Mouse (Mus musculus) forebrain, embryonic 15.5 days (tissue): Measurements from ENCODE around the gene 2010300C02Rik. TPM values are rescaled to one million over a fixed set of nuclear protein-coding genes. Genes with fewer than 3 reads are reported as not detected.
"Not testable (repeated sequence)": the region's sequence is repeated elsewhere in the genome, so short reads cannot be mapped to it uniquely, and the experiment has no call there.

ENCODE experiments used
- ATAC-seq: fragments of 200-750 bp; cut with Nextera tagmentation; replicated peaks from 2 replicates; pipeline ENCODE4 v1.8.0; 2017; ENCODE audit warnings: mild to moderate bottlenecking, moderate TSS enrichment, moderate library complexity
- H3K27ac ChIP-seq: fragments of 300-500 bp; sonication (generic); replicated peaks from 2 replicates; pipeline ENCODE4 v1.5.1; 2015; ENCODE audit warnings: mild to moderate bottlenecking, inconsistent platforms
- H3K27me3 ChIP-seq: fragments of 300-500 bp; sonication (generic); 2 replicates; pipeline ENCODE4 v1.6.1; 2015; ENCODE audit warnings: inconsistent platforms
- H3K36me3 ChIP-seq: fragments of 300-500 bp; sonication (generic); 2 replicates; pipeline ENCODE4 v1.6.1; 2015; ENCODE audit warnings: mild to moderate bottlenecking, inconsistent platforms
- H3K4me1 ChIP-seq: fragments of 300-500 bp; sonication (generic); 2 replicates; pipeline ENCODE4 v1.6.1; 2015; ENCODE audit warnings: inconsistent platforms
- H3K4me2 ChIP-seq: fragments of 300-500 bp; sonication (generic); replicated peaks from 2 replicates; pipeline ENCODE4 v1.6.1; 2015; ENCODE audit warnings: mild to moderate bottlenecking, inconsistent platforms
- H3K4me3 ChIP-seq: fragments of 300-500 bp; sonication (generic); 2 replicates; pipeline ENCODE4 v1.5.1; 2015; ENCODE audit warnings: mild to moderate bottlenecking, inconsistent platforms
- H3K9ac ChIP-seq: fragments of 300-500 bp; sonication (generic); replicated peaks from 2 replicates; pipeline ENCODE4 v1.6.1; 2015; ENCODE audit warnings: mild to moderate bottlenecking, inconsistent platforms
- H3K9me3 ChIP-seq: fragments of 300-500 bp; sonication (generic); 2 replicates; pipeline ENCODE4 v1.6.1; 2016; ENCODE audit warnings: inconsistent platforms
- WGBS: fragments of 180-500 bp; shearing (Covaris S2); methylation state at CpG from one replicate; pipeline ENCODE4 v1.1.7; 2015; ENCODE audit warnings: mixed read lengths; 5-methylcytosine and 5-hydroxymethylcytosine counted together
- polyA plus RNA-seq: library from polyadenylated mRNA; unstranded; fragments of >200 nt; fragmentation: Nextera tagmentation; extraction: Ambion mirVana; gene quantifications from 2 replicates; pipeline ENCODE4 v1.2.1, GENCODE M21; 2015

2010300C02Rik gene
- polyA plus RNA-seq, 1 experiment from 2014 or later: 2.9 TPM

DNA sequence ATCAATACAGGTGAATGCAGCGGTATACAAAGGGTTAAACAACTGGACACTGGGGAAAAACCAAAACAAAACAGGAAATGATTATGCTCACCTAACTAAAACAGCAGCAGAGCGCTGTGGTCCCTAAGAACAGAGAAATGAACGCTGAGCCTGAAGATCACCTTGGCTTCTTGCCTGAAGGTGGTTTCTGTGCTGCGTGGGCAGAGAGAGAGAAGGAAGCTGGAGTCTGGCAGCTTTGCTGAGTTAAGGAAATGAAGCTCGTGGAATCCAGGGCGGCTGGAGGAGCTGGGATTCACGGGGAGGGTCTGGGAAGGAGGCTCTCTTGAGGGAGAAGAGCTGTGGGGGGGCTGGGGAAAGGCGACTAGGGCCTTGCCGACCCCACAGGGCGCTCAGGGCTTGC is 8.2 kb upstream of the 2010300C02Rik start:
- ATAC-seq: no peak
- Histone ChIP-seq H3K4me1 (no peaks in the 10 kb centered on the region), H3K4me3 (no peak overlapping the region), H3K4me2 (no peak overlapping the region), H3K9me3 (no peaks in the 10 kb centered on the region), H3K27me3 (no peaks in the 10 kb centered on the region), H3K27ac (no peak overlapping the region), H3K36me3 (no peaks in the 10 kb centered on the region), H3K9ac (no peak overlapping the region)
- 75% methylated on average over 10 of the region's 10 CpGs for WGBS

DNA sequence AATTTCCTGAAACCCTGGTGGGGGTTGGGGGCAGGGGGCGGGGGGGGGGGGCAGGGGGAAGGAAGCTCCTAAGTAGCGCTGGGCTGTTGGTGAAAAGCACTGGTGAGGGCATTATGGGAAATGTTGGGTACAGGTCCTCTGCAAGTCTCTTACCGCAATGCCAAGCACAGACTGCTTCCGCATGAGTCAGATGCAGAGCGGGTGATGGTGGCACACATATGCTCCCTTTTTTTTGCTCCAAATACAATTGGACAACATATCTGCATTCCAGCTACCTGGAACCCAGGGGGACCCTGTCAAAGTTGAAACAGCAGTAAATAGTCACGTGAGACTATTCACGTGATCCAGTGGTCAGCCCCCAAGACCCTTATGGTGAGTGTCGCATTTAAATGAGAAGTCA is 7.3 kb upstream of the 2010300C02Rik start:
- Histone ChIP-seq H3K4me1 (no peaks in the 10 kb centered on the region), H3K4me2 (no peak overlapping the region), H3K4me3 (no peak overlapping the region), H3K9ac (no peak overlapping the region), H3K36me3 (no peaks in the 10 kb centered on the region), H3K9me3 (no peaks in the 10 kb centered on the region), H3K27me3 (no peaks in the 10 kb centered on the region), H3K27ac (no peak overlapping the region)
- no peak for ATAC-seq
- WGBS: 85% methylated on average over 8 of the region's 8 CpGs

- WGBS: 70% methylated on average over 8 of the region's 8 CpGs
- Histone ChIP-seq H3K9ac (no peak overlapping the region), H3K4me3 (no peak overlapping the region), H3K27me3 (no peaks in the 10 kb centered on the region), H3K4me1 (no peaks in the 10 kb centered on the region), H3K36me3 (no peaks in the 10 kb centered on the region), H3K4me2 (no peak overlapping the region), H3K27ac (peak overlapping the region; percentile 55), H3K9me3 (no peaks in the 10 kb centered on the region)
- no peak for ATAC-seq
These were observed 6.5 kb upstream of the 2010300C02Rik start for GRCm38 (mm10) chr1:37726426-37726825.

DNA sequence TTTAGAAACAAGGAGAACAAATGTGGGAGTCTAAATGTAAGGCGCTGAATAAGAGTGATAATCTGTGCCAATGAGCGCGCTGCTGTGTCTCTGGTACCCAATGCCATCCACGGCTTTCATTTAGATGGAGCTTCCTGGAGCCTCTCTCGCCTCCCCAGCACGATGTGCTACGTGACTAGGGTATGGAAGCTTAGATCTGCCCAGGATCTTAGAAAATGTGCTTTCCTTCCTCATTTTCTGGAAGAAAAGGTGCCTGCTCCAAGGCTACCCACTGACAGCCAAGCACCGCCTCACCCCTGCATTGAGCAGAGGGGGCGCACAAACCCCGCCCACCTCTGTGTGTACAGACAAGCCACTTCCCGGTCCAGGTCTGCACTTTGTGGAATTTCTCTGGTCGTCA is 6.0 kb upstream of the 2010300C02Rik start:
- H3K36me3 ChIP-seq: no peaks in the 10 kb centered on the region
- H3K9ac ChIP-seq: no peak overlapping the region
- no peak overlapping the region for H3K4me3 ChIP-seq
- H3K9me3 ChIP-seq: no peaks in the 10 kb centered on the region
- H3K27ac ChIP-seq: peak overlapping the region; percentile 55
- peaks cover 1% of the 10 kb centered on the region; the same call in 1 of the 2 replicates for H3K27me3 ChIP-seq
- no peak for ATAC-seq
- 55% methylated on average over 12 of the region's 12 CpGs for WGBS
- H3K4me2 ChIP-seq: peak overlapping the region; percentile 18
- no peaks in the 10 kb centered on the region for H3K4me1 ChIP-seq

DNA sequence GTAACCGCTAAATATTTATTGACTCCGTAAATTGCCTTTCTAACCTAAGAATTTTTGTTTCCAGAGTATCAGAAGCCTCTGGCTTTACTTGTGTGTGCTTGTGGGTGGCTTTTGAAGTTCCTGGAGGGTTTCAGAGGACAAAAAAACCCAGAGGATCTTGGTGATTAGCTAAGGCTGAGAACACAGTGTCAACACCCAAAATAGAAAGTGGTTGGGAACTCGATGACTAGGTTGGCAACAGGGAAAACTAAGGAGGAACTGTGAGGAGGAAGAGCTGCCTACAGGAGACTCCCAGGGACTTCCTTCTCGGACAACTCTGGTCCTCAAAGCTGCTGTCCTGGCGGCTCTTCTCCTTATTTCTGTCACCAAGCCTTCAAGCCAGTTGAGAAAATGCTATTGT is 1.2 kb upstream of the 2010300C02Rik start:
- WGBS: 74% methylated on average over 5 of the region's 5 CpGs
- no peak for ATAC-seq
- no peak overlapping the region for H3K27ac ChIP-seq
- H3K36me3 ChIP-seq: no peaks in the 10 kb centered on the region
- H3K4me2 ChIP-seq: no peak overlapping the region
- H3K9me3 ChIP-seq: no peaks in the 10 kb centered on the region
- H3K9ac ChIP-seq: no peak overlapping the region
- H3K27me3 ChIP-seq: peaks cover 11% of the 10 kb centered on the region; the same call in 1 of the 2 replicates
- H3K4me1 ChIP-seq: peaks cover 10% of the 10 kb centered on the region
- H3K4me3 ChIP-seq: no peak overlapping the region

DNA sequence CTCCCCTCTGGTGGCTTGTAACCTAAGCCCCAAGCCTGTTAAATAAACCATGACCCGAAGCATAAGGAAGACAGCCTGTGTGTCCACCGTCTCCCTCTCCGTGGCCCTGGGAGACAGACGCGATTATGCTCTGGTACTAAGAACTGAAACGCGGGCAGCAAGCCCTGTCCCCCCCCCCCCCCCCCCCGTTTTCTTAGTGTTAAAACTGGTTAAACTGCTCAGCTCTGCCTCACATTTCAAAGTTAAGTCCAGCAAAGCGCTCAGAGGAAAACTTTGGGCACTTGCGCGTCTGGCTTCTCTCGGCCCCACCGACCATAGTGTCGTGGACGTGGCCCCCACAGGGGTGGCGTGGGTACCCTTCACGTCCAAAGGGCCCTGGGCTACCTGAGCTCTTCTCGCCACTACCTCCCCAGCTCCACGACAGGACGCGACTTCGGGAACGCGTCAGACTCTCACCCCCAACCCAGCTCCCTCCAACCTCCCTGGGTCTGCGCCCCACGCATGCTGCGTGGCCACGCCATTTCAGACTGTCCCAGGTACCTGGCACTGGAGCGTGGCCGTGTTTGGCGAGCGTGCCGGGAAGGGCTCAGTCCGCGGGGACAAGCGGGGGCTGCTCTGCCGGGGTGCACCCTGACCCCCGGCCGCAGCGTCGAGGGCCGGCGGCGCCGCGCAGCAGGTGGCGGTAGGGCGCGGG is 708 bp downstream of the 2010300C02Rik start:
- peak; percentile 75 for ATAC-seq
- Histone ChIP-seq H3K9ac (peak overlapping the region; percentile 59), H3K4me2 (peak overlapping the region; percentile 96)

DNA sequence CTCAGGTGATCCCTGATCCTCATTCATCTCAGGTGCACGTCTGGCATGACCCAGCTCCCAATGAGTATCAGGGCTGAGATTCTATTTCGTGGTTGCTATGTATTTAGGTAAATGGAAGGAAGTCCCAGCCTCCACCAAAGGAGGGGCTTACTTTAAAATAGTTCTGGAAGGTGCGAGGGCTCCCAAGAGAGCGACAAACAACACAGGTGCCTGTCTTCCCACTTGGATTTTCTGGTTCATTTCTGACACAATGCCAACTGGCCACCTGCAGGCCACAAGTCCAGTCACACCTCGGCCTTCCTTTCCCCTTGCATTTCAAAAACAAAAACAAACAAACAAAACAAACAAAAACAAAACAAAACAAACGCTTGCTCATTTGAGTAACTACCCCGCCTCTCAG is 1.4 kb downstream of the 2010300C02Rik start:
- Histone ChIP-seq H3K4me1 (peaks cover 10% of the 10 kb centered on the region), H3K9ac (no peak overlapping the region), H3K27ac (no peak overlapping the region), H3K27me3 (peaks cover 11% of the 10 kb centered on the region; the same call in 1 of the 2 replicates), H3K4me3 (no peak overlapping the region), H3K36me3 (no peaks in the 10 kb centered on the region), H3K4me2 (no peak overlapping the region), H3K9me3 (no peaks in the 10 kb centered on the region)
- 55% methylated on average over 7 of the region's 7 CpGs for WGBS
- ATAC-seq: no peak

More for the DNA sequence above, 708 bp downstream of the 2010300C02Rik start:
- Histone ChIP-seq H3K36me3 (no peaks in the 10 kb centered on the region), H3K27me3 (peaks cover 11% of the 10 kb centered on the region; the same call in 1 of the 2 replicates), H3K9me3 (no peaks in the 10 kb centered on the region), H3K4me3 (peak overlapping the region; percentile 67), H3K4me1 (peaks cover 10% of the 10 kb centered on the region), H3K27ac (no peak overlapping the region)
- 4% methylated on average over 47 of the region's 49 CpGs for WGBS

GRCm38 (mm10) chr1:37717415-37718195 is 2.3 kb downstream of the 2010300C02Rik start:
- peaks cover 10% of the 10 kb centered on the region for H3K4me1 ChIP-seq
- no peak overlapping the region for H3K9ac ChIP-seq
- H3K27me3 ChIP-seq: peaks cover 11% of the 10 kb centered on the region; the same call in 1 of the 2 replicates
- WGBS: 82% methylated on average over 14 of the region's 14 CpGs
- H3K36me3 ChIP-seq: no peaks in the 10 kb centered on the region
- no peak overlapping the region for H3K27ac ChIP-seq
- no peaks in the 10 kb centered on the region for H3K9me3 ChIP-seq
- ATAC-seq: no peak
- no peak overlapping the region for H3K4me2 ChIP-seq
- H3K4me3 ChIP-seq: no peak overlapping the region

- H3K4me3 ChIP-seq, H3K9ac ChIP-seq, H3K27ac ChIP-seq, ATAC-seq, H3K4me2 ChIP-seq, H3K27me3 ChIP-seq, H3K9me3 ChIP-seq, H3K4me1 ChIP-seq, H3K36me3 ChIP-seq: not testable (repeated sequence)
- 76% methylated on average over 4 of the region's 4 CpGs for WGBS
These were observed 7.5 kb downstream of the 2010300C02Rik start for GRCm38 (mm10) chr1:37712357-37712737.

DNA sequence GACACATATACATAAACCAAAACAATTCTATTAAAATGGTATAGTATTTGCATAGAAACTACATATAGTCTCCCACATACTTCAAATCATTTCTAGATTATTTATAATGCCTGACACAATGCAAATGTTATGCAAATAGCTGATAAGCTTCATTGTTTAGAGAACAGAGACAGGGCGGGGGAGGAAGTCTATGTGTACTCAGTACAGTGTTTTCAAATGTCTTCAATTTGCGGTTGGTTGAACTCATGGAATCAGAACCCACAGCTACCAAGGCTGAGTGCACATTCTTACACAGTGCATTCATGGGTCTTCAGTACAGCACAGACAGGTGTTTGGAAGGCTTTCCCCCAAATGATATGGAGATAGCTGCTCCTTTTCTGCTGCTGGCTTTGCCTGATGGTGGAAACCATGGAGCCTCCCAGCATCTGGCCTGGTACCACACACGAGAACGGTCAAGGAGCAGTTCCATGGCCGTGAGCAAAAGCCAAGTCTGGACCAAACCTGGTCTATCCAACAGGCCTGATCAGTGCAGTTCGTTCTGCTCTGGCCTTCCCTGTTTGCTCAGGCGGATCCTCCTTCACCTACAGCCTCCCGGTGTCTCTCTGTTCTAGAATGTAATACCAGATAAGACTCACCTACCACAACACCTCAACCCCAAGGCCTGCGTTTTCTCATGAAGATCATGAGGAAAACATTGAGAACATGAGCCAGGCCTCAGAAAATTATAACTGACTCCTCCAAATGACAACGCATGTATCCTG is 8.1 kb downstream of the 2010300C02Rik start:
- Histone ChIP-seq H3K36me3 (no peaks in the 10 kb centered on the region), H3K27ac (no peak overlapping the region), H3K4me1 (no peaks in the 10 kb centered on the region), H3K4me2 (no peak overlapping the region), H3K9ac (no peak overlapping the region), H3K9me3 (no peaks in the 10 kb centered on the region), H3K4me3 (no peak overlapping the region), H3K27me3 (no peaks in the 10 kb centered on the region)
- ATAC-seq: no peak
- 92% methylated on average over 10 of the region's 10 CpGs for WGBS

- H3K36me3 ChIP-seq: no peaks in the 10 kb centered on the region
- H3K4me3 ChIP-seq: no peak overlapping the region
- no peak overlapping the region for H3K9ac ChIP-seq
- no peaks in the 10 kb centered on the region for H3K4me1 ChIP-seq
- 91% methylated on average over 5 of the region's 5 CpGs for WGBS
- no peaks in the 10 kb centered on the region for H3K9me3 ChIP-seq
- H3K27me3 ChIP-seq: no peaks in the 10 kb centered on the region
- no peak overlapping the region for H3K27ac ChIP-seq
- H3K4me2 ChIP-seq: no peak overlapping the region
- ATAC-seq: no peak
These were observed 8.8 kb downstream of the 2010300C02Rik start for GRCm38 (mm10) chr1:37711082-37711481.

GRCm38 (mm10) chr1:37709736-37710135 is 10.1 kb downstream of the 2010300C02Rik start:
- WGBS: 71% methylated on average over 8 of the region's 8 CpGs
- H3K9ac ChIP-seq: no peak overlapping the region
- no peak for ATAC-seq
- no peak overlapping the region for H3K4me2 ChIP-seq
- H3K36me3 ChIP-seq: no peaks in the 10 kb centered on the region
- H3K4me3 ChIP-seq: no peak overlapping the region
- H3K9me3 ChIP-seq: no peaks in the 10 kb centered on the region
- no peak overlapping the region for H3K27ac ChIP-seq
- H3K27me3 ChIP-seq: no peaks in the 10 kb centered on the region
- no peaks in the 10 kb centered on the region for H3K4me1 ChIP-seq
